Mouse (Mus musculus) thymus, adult 18-20 months (tissue): ENCODE results near the gene Tbc1d17.
A peak's percentile ranks its signal among the peaks of the same experiment; 100 is the strongest.

Experiments
- DNase-seq, 2 experiments: peaks; one replicate each; pipeline ENCODE4 v3.0.0; 2022; ENCODE audit warnings: mixed read lengths in 2 of 2

Tbc1d17 gene

GRCm38 (mm10) chr7:44852259-44853027 lies 3.6 kb upstream of the Tbc1d17 start:
- DNase-seq = no peak

- no peak for DNase-seq
Measured at GRCm38 (mm10) chr7:44851625-44852234, 2.9 kb upstream of the Tbc1d17 start.

GRCm38 (mm10) chr7:44850789-44851624 lies 2.1 kb upstream of the Tbc1d17 start:
- DNase-seq = no peak

- peak in 1 of 2 experiments; percentile 65 for DNase-seq
Measured at GRCm38 (mm10) chr7:44850146-44850545, 1.3 kb upstream of the Tbc1d17 start.

- peak; percentile 84 to 91 for DNase-seq
Measured at GRCm38 (mm10) chr7:44849416-44850111, 685 bp upstream of the Tbc1d17 start.

GRCm38 (mm10) chr7:44847772-44848171 lies 1.1 kb downstream of the Tbc1d17 start:
- peak in 1 of 2 experiments; percentile 36 for DNase-seq

- DNase-seq = no peak
Measured at GRCm38 (mm10) chr7:44846804-44847203, 2.1 kb downstream of the Tbc1d17 start.

- no peak for DNase-seq
Measured at GRCm38 (mm10) chr7:44845006-44845405, 3.9 kb downstream of the Tbc1d17 start.

- DNase-seq = no peak
Measured at GRCm38 (mm10) chr7:44841825-44842463, 6.9 kb downstream of the Tbc1d17 start.

- no peak for DNase-seq
Measured at GRCm38 (mm10) chr7:44840426-44840825, 8.5 kb downstream of the Tbc1d17 start.

- no peak for DNase-seq
Measured at GRCm38 (mm10) chr7:44839491-44840191, 9.2 kb downstream of the Tbc1d17 start.

GRCm38 (mm10) chr7:44839171-44839490 lies 9.7 kb downstream of the Tbc1d17 start:
- DNase-seq = no peak

- DNase-seq = no peak
Measured at GRCm38 (mm10) chr7:44838073-44838472, 10.8 kb downstream of the Tbc1d17 start.

- no peak for DNase-seq
Measured at GRCm38 (mm10) chr7:44836423-44837053, 12.3 kb downstream of the Tbc1d17 start.

- DNase-seq = no peak
Measured at GRCm38 (mm10) chr7:44836016-44836404, 12.9 kb downstream of the Tbc1d17 start.

GRCm38 (mm10) chr7:44835373-44836015 lies 13.4 kb downstream of the Tbc1d17 start:
- no peak for DNase-seq

GRCm38 (mm10) chr7:44832763-44833162 lies 16.1 kb downstream of the Tbc1d17 start:
- no peak for DNase-seq

GRCm38 (mm10) chr7:44828706-44829105 lies 20.2 kb downstream of the Tbc1d17 start:
- no peak for DNase-seq

- no peak for DNase-seq
Measured at GRCm38 (mm10) chr7:44826771-44827170, 22.1 kb downstream of the Tbc1d17 start.

GRCm38 (mm10) chr7:44824872-44825271 lies 24.0 kb downstream of the Tbc1d17 start:
- peak; percentile 47 to 61 for DNase-seq

- DNase-seq = peak in 1 of 2 experiments; percentile 2
Measured at GRCm38 (mm10) chr7:44823409-44823808, 25.5 kb downstream of the Tbc1d17 start.
